Mouse (Mus musculus): ENCODE results near the gene Mapk11. TPM values are rescaled to one million over a fixed set of nuclear protein-coding genes. Genes with fewer than 3 reads are reported as not detected.

Gene Mapk11
- polyA plus RNA-seq, 1 experiment = 0.29 TPM

DNA sequence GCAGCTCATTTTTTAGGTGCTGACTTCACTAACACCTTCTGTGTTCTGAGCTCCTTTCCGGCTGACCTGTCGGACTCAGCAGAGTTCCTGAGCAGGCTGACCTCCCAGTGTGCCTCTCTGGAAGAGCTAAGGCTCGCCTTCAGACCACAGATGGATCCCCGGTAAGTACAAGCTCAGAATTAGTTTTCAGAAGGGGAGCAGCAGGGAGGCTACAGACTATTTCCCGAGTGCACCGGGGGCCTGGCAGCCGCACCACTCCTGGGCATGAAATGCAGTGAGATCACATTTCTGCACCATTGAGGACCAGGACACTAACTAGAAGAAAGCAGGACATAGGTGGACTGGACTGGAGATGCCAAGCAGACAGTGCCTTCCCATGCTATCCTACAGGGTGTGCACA is 50.8 kb downstream of the Mapk11 start:
- Histone ChIP-seq H3K36me3 (replicated peaks; ENCODE audit: low read length) (peaks cover 100% of the 10 kb centered on the region), H3K9me3 (no peaks in the 10 kb centered on the region), H3K27me3 (replicated peaks) (no peaks in the 10 kb centered on the region), H3K4me1 (peaks cover 10% of the 10 kb centered on the region; the same call in 1 of the 2 replicates), H3K4me3 (replicated peaks) (no peak overlapping the region)
- TF ChIP-seq FLI1 (IDR thresholded peaks at IDR 0.05; ENCODE audit: low read length) (no peak), GATA1 (IDR thresholded peaks at IDR 0.05; ENCODE audit: borderline replicate concordance, low read length) (no peak)

DNA sequence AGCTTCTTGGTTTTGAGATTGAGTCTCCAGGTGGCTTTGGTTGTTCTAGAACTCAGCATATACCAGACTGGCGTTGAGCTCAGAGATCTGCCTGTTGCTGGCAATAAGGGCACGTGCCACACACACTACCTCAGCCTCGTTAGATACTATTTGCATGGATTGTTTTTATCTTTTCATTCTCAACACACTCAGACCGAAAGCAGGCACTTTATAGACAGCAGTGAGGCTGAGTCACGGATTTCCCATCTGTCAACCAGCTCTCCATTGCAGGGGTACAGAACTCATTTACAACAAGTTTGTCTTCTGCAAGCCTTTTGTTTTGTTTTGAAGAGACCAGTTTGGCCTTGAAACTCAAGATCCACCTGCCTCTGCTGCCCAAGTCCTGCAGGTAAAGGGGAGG is 52.0 kb downstream of the Mapk11 start:
- Histone ChIP-seq H3K4me3 (replicated peaks) (no peak overlapping the region), H3K27me3 (replicated peaks) (no peaks in the 10 kb centered on the region), H3K9me3 (no peaks in the 10 kb centered on the region), H3K36me3 (replicated peaks; ENCODE audit: low read length) (peaks cover 100% of the 10 kb centered on the region), H3K4me1 (peaks cover 10% of the 10 kb centered on the region; the same call in 1 of the 2 replicates)
- TF ChIP-seq GATA1 (IDR thresholded peaks at IDR 0.05; ENCODE audit: borderline replicate concordance, low read length) = no peak
- TF ChIP-seq FLI1 (IDR thresholded peaks at IDR 0.05; ENCODE audit: low read length) = no peak

Other genes with a start within 250 kb of the Mapk11 start
- not detected in 2 replicates for gene Ttll8, start 195.2 kb downstream of the Mapk11 start, polyA plus RNA-seq (2012; ENCODE audit: insufficient read depth, low replicate concordance)
- gene Mlc1, start 170.6 kb downstream of the Mapk11 start, polyA plus RNA-seq (2012; ENCODE audit: insufficient read depth, low replicate concordance) = not detected in 2 replicates
- 0.21 TPM in 1 of 2 replicates, not detected in the other for gene Mov10l1, start 166.7 kb downstream of the Mapk11 start, polyA plus RNA-seq (2012; ENCODE audit: insufficient read depth, low replicate concordance)
- not detected in 2 replicates for gene Panx2, start 89.9 kb downstream of the Mapk11 start, polyA plus RNA-seq (2012; ENCODE audit: insufficient read depth, low replicate concordance)
- 86.4 and 115 TPM in 2 replicates for gene Trabd, start 74.5 kb downstream of the Mapk11 start, polyA plus RNA-seq (2012; ENCODE audit: insufficient read depth, low replicate concordance)
- gene Selenoo, start 60.5 kb downstream of the Mapk11 start, polyA plus RNA-seq (2012; ENCODE audit: insufficient read depth, low replicate concordance) = 3.7 and 8.9 TPM in 2 replicates
- 12.5 and 18.5 TPM in 2 replicates for gene Tubgcp6, start 26.5 kb downstream of the Mapk11 start, polyA plus RNA-seq (2012; ENCODE audit: insufficient read depth, low replicate concordance)
- 3.8 and 7.9 TPM in 2 replicates for gene Hdac10, start 20.9 kb downstream of the Mapk11 start, polyA plus RNA-seq (2012; ENCODE audit: insufficient read depth, low replicate concordance)
- not detected in 2 replicates for gene Mapk12, start 8.9 kb downstream of the Mapk11 start, polyA plus RNA-seq (2012; ENCODE audit: insufficient read depth, low replicate concordance)
- gene Plxnb2, start 31.2 kb upstream of the Mapk11 start, polyA plus RNA-seq (2012; ENCODE audit: insufficient read depth, low replicate concordance) = 71.6 and 100 TPM in 2 replicates
- 3.6 and 10.0 TPM in 2 replicates for gene Dennd6b, start 46.9 kb upstream of the Mapk11 start, polyA plus RNA-seq (2012; ENCODE audit: insufficient read depth, low replicate concordance)
- 20.7 and 31.2 TPM in 2 replicates for gene Ppp6r2, start 61.9 kb upstream of the Mapk11 start, polyA plus RNA-seq (2012; ENCODE audit: insufficient read depth, low replicate concordance)
- gene Sbf1, start 165.7 kb upstream of the Mapk11 start, polyA plus RNA-seq (2012; ENCODE audit: insufficient read depth, low replicate concordance) = 171 and 172 TPM in 2 replicates
- gene Adm2, start 173.1 kb upstream of the Mapk11 start, polyA plus RNA-seq (2012; ENCODE audit: insufficient read depth, low replicate concordance) = 4.0 TPM in 1 of 2 replicates, not detected in the other
- gene Miox, start 184.8 kb upstream of the Mapk11 start, polyA plus RNA-seq (2012; ENCODE audit: insufficient read depth, low replicate concordance) = not detected in 2 replicates
- 65.0 and 111 TPM in 2 replicates for gene Lmf2, start 206.0 kb upstream of the Mapk11 start, polyA plus RNA-seq (2012; ENCODE audit: insufficient read depth, low replicate concordance)
- 21.9 and 44.6 TPM in 2 replicates for gene Ncaph2, start 206.1 kb upstream of the Mapk11 start, polyA plus RNA-seq (2012; ENCODE audit: insufficient read depth, low replicate concordance)
- 47.2 and 56.7 TPM in 2 replicates for gene Sco2, start 224.2 kb upstream of the Mapk11 start, polyA plus RNA-seq (2012; ENCODE audit: insufficient read depth, low replicate concordance)
- gene Tymp, start 227.4 kb upstream of the Mapk11 start, polyA plus RNA-seq (2012; ENCODE audit: insufficient read depth, low replicate concordance) = 0.41 and 6.8 TPM in 2 replicates
- 16.5 and 19.6 TPM in 2 replicates for gene Odf3b, start 229.7 kb upstream of the Mapk11 start, polyA plus RNA-seq (2012; ENCODE audit: insufficient read depth, low replicate concordance)
- 0.07 TPM in 1 of 2 replicates, not detected in the other for gene Klhdc7b, start 235.3 kb upstream of the Mapk11 start, polyA plus RNA-seq (2012; ENCODE audit: insufficient read depth, low replicate concordance)

All from megakaryocyte, embryonic 14.5 days (primary cell).